Mouse (Mus musculus) lung, postnatal 0 days (tissue): ENCODE data around the gene Tmem201. TPM values are rescaled to one million over a fixed set of nuclear protein-coding genes. Genes with fewer than 3 reads are reported as not detected.

ENCODE experiments used
- ATAC-seq: fragments of 200-750 bp; cut with Nextera tagmentation; 2 replicates; pipeline ENCODE4 v1.8.0; 2017; ENCODE audit warnings: moderate library complexity
- DNase-seq: peaks from one replicate; pipeline ENCODE4 v3.0.0-alpha.2; 2016; ENCODE audit warnings: low spot score
- H3K27ac ChIP-seq: fragments of 300-500 bp; sonication (generic); 2 replicates; pipeline ENCODE4 v1.5.1; 2014; ENCODE audit warnings: antibody characterized with exemption, mild to moderate bottlenecking, low read length, mixed read lengths
- H3K27me3 ChIP-seq: fragments of 300-500 bp; sonication (generic); replicated peaks from 2 replicates; pipeline ENCODE4 v1.6.1; 2014; ENCODE audit warnings: low read length, mixed read lengths; ENCODE audit not compliant: insufficient read depth
- H3K36me3 ChIP-seq: fragments of 300-500 bp; sonication (generic); 2 replicates; pipeline ENCODE4 v1.6.1; 2014; ENCODE audit warnings: low read length, mixed read lengths; ENCODE audit not compliant: insufficient read depth
- H3K4me1 ChIP-seq: fragments of 300-500 bp; sonication (generic); 2 replicates; pipeline ENCODE4 v1.6.1; 2014; ENCODE audit warnings: antibody characterized with exemption, low read depth, low read length, mixed read lengths; ENCODE audit not compliant: insufficient read depth
- H3K4me2 ChIP-seq: fragments of 300-500 bp; sonication (generic); replicated peaks from 2 replicates; pipeline ENCODE4 v1.6.1; 2014; ENCODE audit warnings: low read depth, mild to moderate bottlenecking, low read length, moderate library complexity, mixed read lengths
- H3K4me3 ChIP-seq: fragments of 300-500 bp; sonication (generic); 2 replicates; pipeline ENCODE4 v1.5.1; 2014; ENCODE audit warnings: low read depth, low read length
- H3K9ac ChIP-seq: fragments of 300-500 bp; sonication (generic); replicated peaks from 2 replicates; pipeline ENCODE4 v1.6.1; 2014; ENCODE audit warnings: low read depth, mild to moderate bottlenecking
- H3K9me3 ChIP-seq: fragments of 300-500 bp; sonication (generic); 2 replicates; pipeline ENCODE4 v1.6.1; 2016; ENCODE audit warnings: low read length, mixed read lengths
- CTCF ChIP-seq: IDR thresholded peaks from 2 replicates; pipeline ENCODE4 v1.5.1; 2016; ENCODE audit warnings: antibody characterized with exemption, mild to moderate bottlenecking
- EP300 ChIP-seq: IDR thresholded peaks from 2 replicates; pipeline ENCODE4 v1.6.1; 2016; ENCODE audit warnings: antibody characterized with exemption, mild to moderate bottlenecking, control low read depth
- WGBS: fragments of 180-500 bp; shearing (Covaris S2); extraction: QIAGEN DNeasy Blood & Tissue Kit; methylation state at CpG from one replicate; pipeline ENCODE4 v1.1.7; 2014; 5-methylcytosine and 5-hydroxymethylcytosine counted together
- polyA plus RNA-seq: library from polyadenylated mRNA; unstranded; fragments of >200 nt; fragmentation: Nextera tagmentation; extraction: Ambion mirVana; gene quantifications from 2 replicates; pipeline ENCODE4 v1.2.1, GENCODE M21; 2015

The Tmem201 gene
- polyA plus RNA-seq, 1 experiment from 2014 or later: 8.2 TPM

DNA sequence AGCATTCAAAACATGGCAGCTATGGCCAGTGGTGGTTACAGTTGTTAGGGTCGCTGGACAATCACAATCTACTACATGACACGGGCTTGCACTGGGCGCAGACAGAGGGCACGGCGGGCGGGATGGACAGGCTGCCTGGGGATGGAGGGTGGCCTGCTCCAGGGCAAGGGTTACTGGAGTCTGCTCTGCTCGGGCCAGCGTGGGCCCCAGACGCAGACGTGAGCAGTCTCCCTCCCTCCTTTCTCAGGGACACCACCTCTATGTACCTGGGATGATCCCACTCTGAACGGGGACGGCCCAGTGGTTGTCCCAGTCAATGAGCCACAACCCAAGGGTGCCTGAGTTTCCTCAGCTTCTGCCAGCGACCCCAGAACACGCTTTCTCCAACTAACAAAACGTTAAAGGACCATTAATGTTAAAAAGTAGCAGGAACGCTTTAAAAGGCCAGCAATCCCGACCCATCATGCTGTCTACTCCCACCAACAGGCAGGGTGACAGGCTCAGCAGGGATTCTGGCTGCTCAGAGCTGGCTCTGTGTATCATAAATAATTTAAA is 12.9 kb downstream of the Tmem201 start:
- no peaks in the 10 kb centered on the region; the same call in none of the 2 replicates for H3K36me3 ChIP-seq
- WGBS: 91% methylated on average over 17 of the region's 17 CpGs

DNA sequence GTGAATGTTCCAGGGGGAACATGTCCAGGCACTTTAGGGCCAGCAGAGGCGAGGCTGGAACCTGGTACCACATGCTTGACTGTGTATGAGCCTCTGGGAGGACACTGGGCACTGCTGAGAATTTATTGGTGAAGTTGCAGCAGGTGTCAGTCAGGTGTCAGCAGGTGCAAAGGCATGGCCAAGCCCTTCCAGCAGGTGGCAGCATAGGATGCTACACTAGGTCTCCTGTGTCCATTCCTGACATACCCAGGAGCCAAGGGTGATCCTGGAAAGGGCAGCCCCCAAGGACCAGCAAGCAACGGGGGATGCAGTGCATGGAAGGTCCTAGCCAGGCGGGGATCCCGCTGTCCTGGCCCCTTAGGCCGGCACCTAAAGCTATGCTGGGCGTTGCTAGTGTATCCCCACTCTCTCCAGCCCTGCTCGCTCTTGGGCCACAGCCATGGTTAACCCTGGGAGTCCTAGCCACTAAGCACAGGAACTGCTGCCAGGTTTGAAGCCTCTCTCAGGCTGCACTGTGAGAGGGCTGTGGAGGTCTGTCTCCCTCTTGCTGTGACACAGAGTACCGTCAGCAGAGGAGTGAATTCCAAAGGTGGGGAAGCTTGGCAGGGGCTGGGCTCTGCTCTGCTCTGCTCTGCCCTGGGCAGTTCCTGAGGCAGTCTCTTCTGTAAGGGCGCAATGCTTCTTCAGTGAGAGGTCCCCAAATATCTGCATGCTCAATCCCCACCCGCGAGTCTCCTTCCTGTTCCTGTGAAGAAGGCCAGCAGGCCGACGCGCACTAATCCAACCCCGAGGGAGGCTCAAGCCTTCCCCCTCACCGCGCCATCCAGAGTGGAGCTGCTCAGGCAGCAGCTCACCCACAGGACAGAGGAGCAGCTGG is 13.8 kb downstream of the Tmem201 start:
- Histone ChIP-seq H3K9ac (no peak overlapping the region), H3K4me2 (no peak overlapping the region), H3K27ac (no peak overlapping the region), H3K27me3 (no peaks in the 10 kb centered on the region), H3K9me3 (no peaks in the 10 kb centered on the region), H3K4me1 (no peaks in the 10 kb centered on the region), H3K36me3 (no peaks in the 10 kb centered on the region; the same call in none of the 2 replicates), H3K4me3 (no peak overlapping the region)
- TF ChIP-seq CTCF (peak; percentile 79), EP300 (no peak)
- 80% methylated on average over 17 of the region's 17 CpGs for WGBS
- ATAC-seq (peak; percentile 59), DNase-seq (peak; percentile 66)

More for the DNA sequence above, 12.9 kb downstream of the Tmem201 start:
- Histone ChIP-seq H3K4me1 (no peaks in the 10 kb centered on the region), H3K9ac (no peak overlapping the region), H3K27ac (no peak overlapping the region), H3K4me3 (no peak overlapping the region), H3K27me3 (no peaks in the 10 kb centered on the region), H3K4me2 (no peak overlapping the region), H3K9me3 (no peaks in the 10 kb centered on the region)
- DNase-seq (no peak), ATAC-seq (no peak)
- TF ChIP-seq CTCF: no peak
- TF ChIP-seq EP300: no peak

DNA sequence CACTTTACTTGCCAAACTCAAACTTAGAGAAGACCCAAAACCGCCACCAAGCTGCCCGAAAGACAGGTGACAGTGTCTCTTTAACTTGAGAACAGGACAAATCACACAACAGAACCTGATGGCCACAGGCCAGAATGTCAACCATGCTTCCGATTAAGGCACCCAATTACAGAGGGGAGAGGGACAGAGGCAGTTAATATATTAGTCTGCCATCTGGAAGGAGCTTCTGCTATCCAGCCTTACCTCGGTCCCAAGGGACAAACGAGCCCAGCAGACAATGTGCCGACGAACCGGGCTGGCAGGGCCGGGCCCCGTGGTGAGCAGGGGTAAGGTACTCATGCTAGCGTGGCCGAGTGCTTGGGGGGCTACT is 14.8 kb downstream of the Tmem201 start:
- WGBS: 95% methylated on average over 12 of the region's 12 CpGs

DNA sequence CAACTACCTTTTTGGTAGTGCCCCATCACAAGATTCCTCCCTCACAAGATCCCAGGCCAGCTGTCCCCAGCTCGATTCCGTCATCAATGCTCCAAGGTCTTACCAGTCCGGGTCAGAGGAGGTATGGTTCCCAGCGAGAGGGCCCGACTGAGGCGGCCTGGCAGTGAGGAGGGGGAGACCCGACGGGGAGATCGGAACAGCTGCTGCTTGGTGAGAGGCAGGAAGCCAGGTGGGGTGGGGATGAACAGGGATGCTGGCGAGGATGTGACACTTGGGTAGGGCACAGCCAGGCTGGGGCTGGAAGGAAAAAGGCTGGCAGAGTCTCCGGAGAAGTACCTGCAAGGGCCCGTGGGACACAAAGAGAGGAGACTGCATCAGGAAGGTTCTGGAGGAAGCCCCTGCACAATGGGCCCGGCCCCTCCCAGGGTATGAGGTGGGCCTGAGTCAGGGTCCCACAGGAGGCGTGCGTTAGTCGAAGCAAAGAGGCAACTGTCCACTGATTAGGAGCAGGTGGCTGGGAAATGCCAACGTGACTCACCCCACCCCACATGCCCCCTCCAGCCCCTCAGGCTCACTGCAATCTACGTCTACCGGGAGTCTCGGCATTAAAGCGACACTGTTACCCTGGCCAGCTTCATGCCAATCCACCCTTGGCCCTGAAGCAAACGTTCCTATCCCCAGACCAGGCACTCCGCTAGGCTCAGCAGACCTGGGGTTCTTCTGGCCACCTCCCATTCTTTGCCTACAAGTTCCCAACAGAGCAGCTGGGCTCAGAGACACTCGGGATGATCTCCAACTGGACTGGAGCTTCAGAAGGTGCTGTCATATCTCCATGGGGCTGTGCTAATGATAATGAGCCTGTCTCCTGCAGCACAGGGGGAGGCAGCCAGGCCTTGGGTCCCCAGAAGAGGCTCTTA is 15.5 kb downstream of the Tmem201 start:
- WGBS: 90% methylated on average over 24 of the region's 24 CpGs
- ATAC-seq (no peak), DNase-seq (no peak)
- Histone ChIP-seq H3K9ac (no peak overlapping the region), H3K4me3 (no peak overlapping the region), H3K9me3 (no peaks in the 10 kb centered on the region), H3K27ac (no peak overlapping the region), H3K4me1 (no peaks in the 10 kb centered on the region), H3K27me3 (no peaks in the 10 kb centered on the region), H3K36me3 (peaks cover 6% of the 10 kb centered on the region), H3K4me2 (no peak overlapping the region)
- TF ChIP-seq CTCF: no peak
- no peak for TF ChIP-seq EP300

More for the DNA sequence above, 14.8 kb downstream of the Tmem201 start:
- no peak for ATAC-seq
- Histone ChIP-seq H3K9ac (no peak overlapping the region), H3K27me3 (no peaks in the 10 kb centered on the region), H3K9me3 (no peaks in the 10 kb centered on the region), H3K27ac (no peak overlapping the region), H3K4me1 (no peaks in the 10 kb centered on the region), H3K36me3 (peaks cover 6% of the 10 kb centered on the region), H3K4me3 (no peak overlapping the region), H3K4me2 (no peak overlapping the region)
- DNase-seq: no peak
- no peak for TF ChIP-seq EP300
- TF ChIP-seq CTCF: no peak

DNA sequence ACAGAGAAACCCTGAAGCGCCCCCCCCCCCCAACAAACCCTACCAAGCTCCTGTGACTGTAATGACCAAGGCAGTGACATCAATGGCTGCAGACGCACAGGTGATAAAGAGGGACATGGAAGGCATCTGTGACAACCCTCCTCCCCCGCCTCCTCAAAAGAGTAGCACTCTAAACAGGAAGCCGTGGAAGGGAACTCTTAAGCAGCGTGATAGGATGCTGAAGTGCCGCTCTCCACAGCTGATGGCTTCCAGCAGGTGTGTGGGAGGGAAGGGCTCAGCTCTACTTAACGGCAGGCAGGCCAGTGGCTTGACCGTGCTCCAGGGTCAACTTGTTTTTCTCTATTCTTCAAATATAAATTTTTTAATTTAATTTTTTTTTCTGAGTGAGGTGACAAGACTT is 16.7 kb downstream of the Tmem201 start:
- 63% methylated on average over 8 of the region's 8 CpGs for WGBS
- no peak overlapping the region for H3K9ac ChIP-seq
- no peaks in the 10 kb centered on the region for H3K9me3 ChIP-seq
- no peak for TF ChIP-seq EP300
- no peak for TF ChIP-seq CTCF
- no peaks in the 10 kb centered on the region for H3K27me3 ChIP-seq
- no peak overlapping the region for H3K27ac ChIP-seq
- no peak overlapping the region for H3K4me3 ChIP-seq
- ATAC-seq (no peak), DNase-seq (no peak)
- H3K36me3 ChIP-seq: peaks cover 11% of the 10 kb centered on the region
- no peak overlapping the region for H3K4me2 ChIP-seq
- no peaks in the 10 kb centered on the region for H3K4me1 ChIP-seq

DNA sequence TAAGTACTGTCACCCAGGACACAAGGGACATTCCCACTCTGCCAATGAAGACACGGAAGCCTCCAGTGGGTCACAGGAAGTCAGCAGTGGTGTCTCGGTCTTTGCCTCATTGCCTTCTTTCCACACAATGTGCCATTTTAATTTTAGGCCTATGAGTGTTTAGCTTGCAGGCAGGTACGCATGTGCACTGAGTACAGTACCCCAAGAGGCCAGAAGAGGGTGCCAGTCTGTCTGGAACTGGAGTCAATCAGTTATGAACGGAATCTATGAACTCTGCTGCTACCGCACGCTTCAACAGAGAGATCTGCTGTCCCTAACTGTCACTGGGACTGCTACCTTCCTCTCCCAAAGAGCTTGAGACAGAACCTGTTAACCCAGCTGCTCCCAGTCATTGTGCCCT is 18.2 kb downstream of the Tmem201 start:
- DNase-seq (peak; percentile 52), ATAC-seq (no peak)
- Histone ChIP-seq H3K9me3 (no peaks in the 10 kb centered on the region), H3K4me1 (no peaks in the 10 kb centered on the region), H3K9ac (no peak overlapping the region), H3K4me2 (no peak overlapping the region), H3K27me3 (no peaks in the 10 kb centered on the region), H3K27ac (no peak overlapping the region), H3K36me3 (peaks cover 11% of the 10 kb centered on the region), H3K4me3 (no peak overlapping the region)
- TF ChIP-seq CTCF (peak; percentile 69), EP300 (no peak)
- WGBS: 69% methylated on average over 6 of the region's 6 CpGs
